Mouse (Mus musculus): ENCODE data around the gene Triobp.

The Triobp gene

DNA sequence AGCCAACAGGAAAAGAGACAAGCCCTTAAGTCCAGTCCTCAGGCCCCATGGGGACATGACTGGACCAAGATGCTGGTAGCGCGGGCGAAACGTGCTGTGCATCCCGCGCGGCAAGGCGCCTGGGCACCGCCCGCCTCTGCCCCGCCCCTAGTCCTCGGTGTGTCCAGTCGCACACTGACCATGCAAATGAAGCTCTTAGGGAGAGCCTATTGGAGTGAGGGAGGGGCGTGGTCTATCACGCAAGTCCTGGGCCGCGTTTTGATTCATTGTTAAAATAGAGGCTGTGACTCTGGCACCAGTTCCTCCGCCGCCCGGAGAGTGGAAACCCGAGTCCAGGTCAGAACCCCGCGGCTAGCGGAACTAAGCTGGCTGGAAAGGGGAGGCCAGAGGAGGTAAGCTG, at the start of gene Triobp:
Gene Triobp (plus strand): TSS at position 68 of the 400 bp plus-strand sequence.
- peak; percentile 86 to 88 for DNase-seq

DNA sequence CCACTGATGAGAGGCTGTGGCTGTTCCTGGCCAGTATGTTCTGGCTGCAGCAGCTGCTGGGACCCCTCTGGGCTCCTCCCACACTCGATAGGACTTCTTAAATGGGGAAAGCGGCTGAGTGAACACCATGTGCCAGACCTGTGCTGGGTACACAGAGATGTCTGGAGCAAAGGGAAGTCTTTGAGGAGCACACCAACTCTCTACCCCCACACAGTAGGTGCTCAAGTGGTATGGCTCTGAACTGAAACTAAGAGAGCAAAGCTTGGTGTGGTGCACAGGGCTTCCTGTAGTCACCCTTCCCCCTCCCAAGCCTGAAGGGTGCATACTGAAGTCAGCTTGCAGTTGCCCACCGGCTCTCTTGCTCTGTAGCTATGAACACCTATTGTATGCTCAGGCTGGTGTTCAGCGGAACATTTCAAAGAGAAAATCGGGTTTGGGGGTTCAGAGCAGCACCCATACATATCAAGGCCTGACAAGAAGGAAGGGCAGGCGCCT, 49.0 kb upstream of the Triobp start:
- no peak for DNase-seq

DNA sequence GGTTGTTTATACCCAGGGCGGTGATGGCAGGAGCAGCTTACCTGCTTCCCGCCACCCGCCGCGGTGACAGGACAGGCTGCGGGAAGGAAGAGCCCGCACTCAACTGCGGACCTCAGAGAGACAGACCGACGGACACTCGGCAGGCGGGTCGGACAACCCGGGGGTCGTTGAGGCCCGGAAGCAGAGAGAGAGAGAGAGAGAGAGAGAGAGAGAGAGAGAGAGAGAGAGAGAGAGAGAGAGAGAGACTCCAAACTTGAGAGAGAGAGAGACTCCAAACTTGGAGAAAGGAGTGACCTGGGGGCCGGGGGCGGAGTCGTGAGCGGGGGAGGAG, 48.1 kb upstream of the Triobp start, which contains the start of gene Gm49510:
Gene Gm49510 (plus strand): TSS at position 259 of the 331 bp plus-strand sequence.
- no peak for DNase-seq

DNA sequence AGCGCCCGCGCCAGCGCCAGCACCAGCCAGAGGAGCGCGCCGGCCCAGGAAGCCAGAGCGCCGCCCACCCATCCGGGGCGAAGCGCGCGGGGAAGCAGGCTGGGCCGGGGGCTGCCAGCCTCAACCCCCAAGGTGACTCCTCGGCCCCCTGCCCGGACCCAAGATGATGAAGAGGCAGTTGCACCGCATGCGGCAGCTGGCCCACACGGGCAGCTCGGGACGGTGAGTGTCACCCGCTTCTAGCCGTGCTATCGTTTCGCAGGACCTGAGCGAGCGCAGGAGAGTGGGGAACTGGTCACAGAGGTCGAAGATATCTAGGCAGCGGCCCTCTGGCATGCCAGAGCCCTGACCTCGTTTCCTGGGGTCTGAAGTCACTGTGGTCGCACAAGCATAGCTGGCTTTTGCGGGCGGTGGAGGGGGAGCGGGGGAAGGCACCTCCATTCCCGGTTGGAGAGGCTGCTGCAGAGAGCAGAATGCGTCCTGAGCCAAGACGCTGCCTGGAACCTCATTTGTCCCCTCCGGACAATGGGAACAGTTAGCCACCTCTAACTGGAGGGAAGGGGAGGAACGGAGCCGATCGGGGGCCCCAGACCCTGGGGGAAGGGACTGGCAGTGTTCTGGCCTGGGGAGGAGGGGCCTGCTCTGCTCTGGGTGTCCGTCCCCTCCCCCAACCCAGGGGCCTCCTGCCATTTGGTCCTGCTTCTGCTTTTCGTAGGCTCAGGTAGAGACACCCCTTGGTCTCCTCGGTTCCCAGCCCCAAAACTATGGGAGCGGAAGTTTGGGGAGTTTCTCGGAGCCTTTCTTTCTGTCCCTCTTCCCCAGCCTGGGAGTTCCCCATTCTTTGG, 47.6 kb upstream of the Triobp start, which contains the start of gene Sh3bp1:
Gene Sh3bp1 (plus strand): TSS at position 29 of the 845 bp plus-strand sequence.
- DNase-seq = peak; percentile 43 to 52

DNA sequence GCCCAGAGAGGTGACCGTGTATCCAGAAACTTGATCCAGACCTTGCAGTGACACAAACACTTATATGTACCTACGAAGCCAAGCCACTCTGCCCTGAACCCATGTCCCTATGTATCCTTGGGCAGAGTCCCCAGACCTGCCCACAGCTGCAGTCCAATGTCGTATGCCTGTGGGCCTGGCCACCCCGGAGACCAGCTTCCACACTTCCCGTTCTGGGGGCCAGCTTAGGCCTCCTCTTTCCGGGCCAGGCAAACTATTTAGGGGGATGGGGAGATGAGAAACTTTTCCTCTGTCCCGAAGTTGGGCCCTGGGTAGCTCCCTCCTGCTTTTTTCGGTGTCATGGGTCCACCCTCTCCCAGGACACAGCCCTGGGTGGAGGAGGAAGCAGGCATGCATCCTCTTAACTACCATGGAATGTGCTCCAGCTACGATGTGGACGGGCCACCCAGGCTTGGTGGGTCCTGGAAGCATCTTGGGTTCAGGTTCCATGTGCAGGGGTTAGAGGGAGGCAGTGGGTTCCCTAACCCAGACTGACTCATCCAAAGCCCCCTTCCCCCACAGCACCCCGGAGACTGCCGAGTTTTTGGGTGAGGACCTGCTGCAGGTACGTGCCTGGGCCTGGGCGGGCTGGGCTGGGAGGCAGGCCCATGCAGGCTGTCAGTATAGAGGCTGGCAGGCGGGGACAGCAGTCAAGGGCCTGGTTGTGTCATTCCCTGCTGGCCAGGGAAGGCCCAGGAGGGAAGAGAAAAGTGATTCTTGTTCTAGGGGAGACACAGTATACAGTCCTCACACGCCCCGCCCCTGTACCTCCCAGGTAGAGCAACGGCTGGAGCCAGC, 46.7 kb upstream of the Triobp start:
- no peak for DNase-seq

DNA sequence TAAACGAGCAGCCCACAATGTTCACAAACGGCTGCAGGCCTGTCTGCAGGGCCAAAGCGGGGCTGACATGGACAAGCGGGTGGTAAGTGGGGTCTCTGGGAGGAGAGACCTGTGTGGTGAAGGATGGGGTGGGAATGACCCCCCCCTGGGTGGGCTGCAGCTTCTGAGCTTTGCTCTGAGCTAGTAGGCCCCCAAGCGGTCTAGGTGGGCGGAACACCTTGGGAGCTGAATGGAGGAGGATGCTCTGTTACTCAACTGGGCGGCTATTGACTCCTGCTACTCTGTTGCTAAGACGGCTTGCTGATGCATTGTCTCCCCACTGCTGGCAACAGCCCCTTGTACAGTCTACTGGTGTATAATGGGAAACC, 46.1 kb upstream of the Triobp start:
- no peak for DNase-seq

DNA sequence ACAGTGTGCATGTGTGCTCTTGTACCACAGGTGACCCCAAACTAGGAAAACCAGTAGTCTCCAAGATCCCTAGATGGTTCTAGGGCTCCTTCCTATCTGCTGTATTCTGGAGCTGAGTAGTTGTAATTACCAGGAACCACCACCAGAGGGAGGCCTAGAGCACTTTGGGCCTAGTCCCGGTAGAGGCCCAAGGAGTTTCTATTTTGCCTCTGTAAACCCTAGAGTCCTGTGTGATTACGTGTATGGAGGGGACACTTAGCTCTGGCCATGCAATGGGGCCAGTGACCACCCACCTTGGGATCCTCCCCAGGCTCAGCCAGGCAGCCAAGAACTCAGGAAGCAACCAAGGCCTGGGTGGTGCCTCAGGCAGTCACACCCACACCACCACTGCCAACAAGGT, 44.3 kb upstream of the Triobp start:
- DNase-seq = peak; percentile 74 to 88

DNA sequence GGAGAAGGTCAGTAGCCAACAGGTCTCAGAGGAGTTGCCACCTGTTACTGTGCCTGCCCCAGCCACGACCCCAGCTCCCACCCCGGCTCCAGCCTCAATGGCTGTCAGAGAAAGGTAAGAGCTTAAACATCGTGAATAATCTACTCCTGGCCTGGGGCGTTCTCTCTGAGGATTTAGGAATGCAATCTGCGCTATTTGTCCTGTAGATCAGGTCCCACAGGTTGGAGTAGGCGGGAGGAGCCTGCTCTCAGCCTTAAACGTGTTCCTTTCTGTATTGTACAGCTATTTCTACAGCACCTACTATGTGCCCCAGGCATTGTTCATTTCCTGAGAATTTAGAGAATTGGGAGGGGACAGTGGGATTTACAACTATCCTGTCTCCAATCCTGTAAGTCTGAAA, 39.1 kb upstream of the Triobp start:
- no peak for DNase-seq

DNA sequence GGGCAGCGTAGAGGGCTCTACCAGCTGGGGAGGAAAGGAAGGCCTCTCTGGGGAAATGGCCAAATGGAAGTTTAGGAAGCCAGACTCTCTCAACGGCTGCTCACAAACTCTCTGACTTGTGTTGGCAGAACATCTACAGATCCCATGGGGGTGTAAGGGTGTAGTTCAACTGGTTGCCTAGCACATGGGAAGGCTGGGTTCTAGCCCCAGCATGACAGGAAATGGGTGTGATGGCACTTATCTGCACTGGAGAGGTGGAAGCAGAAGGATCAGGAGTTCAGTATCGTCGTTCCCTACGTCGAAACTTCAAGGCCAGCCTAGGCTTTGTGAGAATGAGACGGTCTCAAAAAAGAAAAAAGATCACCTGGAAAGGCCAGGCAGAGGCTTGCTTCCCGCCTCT, 38.5 kb upstream of the Triobp start:
- DNase-seq = no peak

DNA sequence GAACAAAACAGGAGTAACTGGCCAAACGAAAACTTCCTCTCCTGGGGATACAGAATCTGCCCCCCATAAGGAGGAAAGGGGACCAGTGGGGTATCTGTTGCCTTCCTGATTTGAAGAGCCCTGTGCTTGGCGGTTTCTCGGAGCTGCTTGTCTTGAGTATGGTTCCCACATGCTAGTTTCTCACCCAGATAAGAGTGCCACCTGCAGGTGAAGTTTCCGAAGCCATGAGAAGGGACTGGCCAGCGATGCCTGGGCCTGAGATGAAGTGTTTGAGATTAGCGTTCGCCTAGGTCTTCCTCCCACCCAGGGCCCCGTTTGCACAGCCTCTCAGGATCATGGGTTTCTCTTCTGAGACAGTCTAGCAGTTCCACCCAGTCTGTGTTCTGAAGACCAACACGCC, 35.5 kb upstream of the Triobp start:
- DNase-seq = peak in 1 of 2 experiments; percentile 51

DNA sequence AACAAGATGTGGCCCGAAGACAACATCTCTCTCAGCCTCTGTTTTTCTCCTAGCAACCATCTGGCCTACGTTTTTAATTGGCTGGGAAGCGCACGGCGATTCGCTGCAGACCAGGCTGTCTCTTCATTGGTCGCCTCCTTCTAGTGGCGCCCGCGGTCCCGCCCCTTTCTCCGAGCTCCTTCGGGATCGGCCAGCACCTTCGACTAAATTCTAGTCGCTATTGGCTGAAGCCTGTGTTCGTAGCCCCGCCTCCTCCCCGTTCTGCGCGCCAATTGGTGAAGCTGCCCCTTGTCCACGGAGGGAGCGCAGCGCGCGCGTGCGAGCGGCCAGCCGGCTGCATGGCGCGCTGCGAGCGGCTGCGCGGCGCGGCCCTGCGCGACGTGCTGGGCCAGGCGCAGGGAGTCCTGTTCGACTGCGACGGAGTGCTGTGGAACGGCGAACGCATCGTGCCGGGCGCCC, 33.9 kb upstream of the Triobp start, which contains the start of gene Pdxp:
Gene Pdxp (plus strand): TSS at position 288 of the 459 bp plus-strand sequence.
- DNase-seq = peak; percentile 90 to 92

DNA sequence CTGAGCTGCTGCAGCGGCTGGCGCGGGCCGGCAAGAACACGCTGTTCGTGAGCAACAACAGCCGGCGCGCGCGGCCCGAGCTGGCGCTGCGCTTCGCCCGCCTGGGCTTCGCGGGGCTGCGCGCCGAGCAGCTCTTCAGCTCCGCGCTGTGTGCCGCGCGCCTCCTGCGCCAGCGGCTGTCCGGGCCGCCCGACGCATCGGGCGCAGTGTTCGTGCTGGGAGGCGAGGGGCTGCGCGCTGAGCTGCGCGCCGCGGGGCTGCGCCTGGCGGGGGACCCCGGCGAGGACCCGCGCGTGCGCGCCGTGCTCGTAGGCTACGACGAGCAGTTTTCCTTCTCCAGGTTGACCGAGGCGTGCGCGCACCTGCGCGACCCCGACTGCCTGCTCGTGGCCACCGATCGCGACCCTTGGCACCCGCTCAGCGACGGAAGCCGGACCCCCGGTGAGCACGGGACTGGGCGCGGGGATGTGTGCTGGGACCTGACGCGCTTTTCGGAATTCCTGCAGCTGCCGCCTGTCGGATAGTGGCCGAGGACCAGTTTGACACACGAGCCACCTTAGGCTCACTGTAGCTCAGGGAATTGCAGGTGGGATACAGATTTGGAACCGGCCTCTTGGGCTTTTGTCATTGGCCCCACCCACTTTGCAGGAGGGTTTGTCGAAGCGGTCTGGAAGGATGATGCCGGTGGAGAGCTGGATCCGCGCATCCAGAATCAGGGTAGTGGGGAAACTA, 33.3 kb upstream of the Triobp start:
- no peak for DNase-seq

DNA sequence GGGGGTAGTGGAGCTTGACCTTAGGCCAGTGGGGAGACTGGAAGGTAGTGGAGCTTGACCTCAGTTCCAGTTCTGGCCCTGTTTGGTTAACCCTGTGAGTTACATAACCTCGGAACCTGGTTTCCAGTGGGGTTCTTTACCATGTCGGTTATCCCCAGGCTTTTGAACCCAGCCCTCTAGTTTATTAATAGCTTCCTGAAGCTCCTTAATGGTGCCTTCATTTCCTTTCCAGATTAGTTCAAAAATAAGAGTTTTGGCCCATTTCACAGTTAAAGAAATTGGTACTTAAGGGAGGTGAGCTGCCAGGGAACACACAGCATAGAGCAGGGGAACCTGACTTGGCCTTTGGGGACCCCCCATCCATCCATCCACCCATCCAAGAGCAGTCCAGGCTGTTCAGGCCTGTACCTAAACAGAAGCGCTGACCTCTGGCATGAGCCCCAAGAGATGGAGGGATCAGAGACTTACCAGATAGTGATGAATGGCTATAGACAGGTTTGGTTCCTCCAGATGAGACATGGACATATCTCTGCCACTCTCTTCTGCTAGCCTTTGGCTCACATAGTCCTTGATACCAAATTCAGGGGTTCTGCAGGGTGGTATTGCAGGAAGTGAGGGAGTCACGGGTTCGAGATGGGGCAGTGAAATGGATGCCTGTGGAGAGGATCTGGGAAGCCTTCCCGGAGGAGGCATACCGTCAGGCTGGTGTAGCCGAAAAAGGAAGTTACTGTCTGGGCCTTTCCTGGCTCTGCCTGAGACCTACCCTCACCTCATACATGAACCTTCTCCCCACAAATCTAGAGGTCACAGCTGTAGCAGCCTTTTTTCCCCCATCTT, 32.5 kb upstream of the Triobp start:
- DNase-seq = no peak

DNA sequence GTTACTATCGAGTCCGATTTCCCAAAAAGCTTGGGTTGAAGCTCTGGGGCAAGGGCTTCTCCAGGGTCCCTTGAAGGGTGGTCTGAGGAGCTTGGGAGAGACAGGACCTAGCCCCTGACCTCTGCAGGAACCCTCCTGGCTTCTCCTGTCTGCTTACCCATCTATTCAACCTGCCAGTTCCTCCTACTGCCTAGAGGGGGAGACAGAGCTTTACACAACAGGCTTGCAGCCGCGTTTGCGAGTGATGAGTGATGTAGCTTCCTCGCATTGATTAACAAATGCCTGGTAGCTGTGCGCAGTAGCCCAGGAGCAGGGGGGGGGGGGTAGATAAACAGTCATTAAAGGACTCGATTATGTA, 31.9 kb upstream of the Triobp start:
- DNase-seq = peak; percentile 69 to 75

DNA sequence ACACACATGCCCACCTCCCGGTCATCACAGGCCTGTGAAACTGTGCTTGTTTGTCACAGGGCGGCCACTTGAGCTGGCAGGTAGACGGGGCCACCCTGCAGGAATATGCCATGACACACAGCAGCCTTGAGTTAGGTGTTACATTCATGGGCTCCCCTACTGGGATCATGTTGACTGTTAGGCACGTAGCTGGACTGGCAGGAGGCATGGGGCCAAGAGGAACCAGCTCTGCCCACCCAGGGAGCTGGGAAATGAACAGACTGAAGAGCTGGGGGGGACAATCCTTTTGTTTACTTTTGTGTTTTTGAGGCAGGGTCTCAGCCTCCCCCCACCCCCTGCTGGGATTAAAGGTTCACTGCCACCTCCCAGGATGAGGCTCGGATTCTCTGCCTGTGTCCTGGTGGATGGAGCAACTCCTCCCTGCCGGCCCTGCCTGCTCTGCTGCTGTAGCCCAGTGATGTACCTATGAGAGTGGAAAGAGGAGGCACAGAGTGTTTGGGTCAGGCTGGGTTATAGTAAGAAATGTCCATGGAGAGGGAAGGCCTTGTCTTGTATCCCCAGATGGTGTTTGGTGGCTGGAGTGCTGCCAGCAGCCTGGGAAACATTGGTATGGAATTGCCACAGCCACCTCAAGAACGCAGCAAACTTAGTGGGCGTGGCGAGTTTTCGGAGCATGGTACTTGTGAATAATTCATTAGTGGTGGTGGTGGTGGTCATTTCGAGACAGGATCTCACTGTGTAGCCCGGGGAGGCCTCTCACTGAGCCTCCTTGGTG, 31.3 kb upstream of the Triobp start:
- no peak for DNase-seq

DNA sequence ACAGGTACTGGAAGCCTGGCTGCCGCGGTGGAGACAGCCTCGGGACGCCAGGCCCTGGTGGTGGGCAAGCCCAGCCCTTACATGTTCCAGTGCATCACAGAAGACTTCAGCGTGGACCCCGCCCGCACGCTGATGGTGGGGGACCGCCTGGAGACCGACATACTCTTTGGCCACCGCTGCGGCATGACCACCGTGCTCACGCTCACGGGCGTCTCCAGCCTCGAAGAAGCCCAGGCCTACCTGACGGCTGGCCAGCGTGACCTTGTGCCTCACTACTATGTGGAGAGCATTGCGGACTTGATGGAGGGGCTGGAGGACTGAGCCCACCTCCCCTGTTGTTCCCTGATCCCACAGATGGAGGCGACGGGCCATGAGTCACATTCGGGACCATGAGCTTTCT, 29.4 kb upstream of the Triobp start:
- DNase-seq = no peak

DNA sequence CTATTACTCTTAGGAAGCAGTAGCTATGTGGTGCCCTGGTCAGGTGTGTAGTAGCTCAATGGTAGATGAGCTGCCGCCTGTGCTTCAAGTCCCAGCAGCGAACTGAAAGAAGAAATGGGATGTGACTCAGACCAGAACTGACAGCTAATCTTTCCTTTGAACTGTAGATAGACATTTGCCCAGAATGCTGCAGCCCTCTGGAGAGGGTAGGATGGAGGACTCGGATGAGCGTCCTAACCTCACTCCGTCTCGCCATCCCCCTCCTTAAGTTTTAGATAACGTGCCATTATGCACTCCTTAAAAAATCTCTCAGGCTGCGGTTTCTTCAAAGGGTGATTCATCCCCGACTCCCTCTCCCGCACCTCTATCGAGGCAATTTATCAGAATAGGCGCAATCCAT, 27.6 kb upstream of the Triobp start:
- DNase-seq = no peak

DNA sequence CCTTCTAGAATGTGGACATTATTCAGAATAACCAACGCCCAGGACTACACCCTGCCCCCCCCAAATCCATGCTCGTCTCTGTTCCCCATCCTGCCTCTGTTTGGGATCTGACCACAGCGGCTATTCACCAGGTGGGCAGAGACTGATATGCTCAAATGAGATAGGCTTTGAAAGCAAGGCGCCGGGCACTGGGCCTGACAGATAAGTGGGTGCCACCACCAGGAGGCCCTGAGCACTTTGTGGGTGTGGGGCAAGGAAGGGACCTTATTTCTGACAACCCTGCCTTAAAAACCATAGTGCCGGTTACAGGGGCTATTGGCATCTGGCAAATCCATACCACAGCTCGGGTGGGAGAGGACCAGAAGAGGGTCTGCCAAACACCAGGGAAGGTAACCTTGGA, 24.8 kb upstream of the Triobp start:
- DNase-seq = no peak

DNA sequence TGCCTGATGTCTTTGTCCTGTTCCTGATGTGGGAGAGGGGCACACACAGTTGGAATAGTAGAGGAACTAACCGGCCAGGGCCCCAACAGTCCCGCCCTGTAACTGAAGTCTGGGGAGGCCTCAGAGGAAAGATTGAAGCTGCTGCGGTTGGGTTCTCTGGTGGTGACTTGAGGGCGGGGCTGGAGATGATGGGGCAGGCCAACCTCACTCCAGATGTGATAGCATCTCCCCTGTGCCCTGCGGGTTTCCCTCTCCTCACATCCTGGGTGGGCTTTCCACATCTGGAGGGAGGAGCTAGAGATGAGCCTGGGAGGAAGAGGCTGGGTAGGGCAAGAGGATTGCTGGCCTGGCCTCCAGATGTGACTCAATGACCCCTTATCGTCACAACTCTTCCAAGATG, 23.9 kb upstream of the Triobp start:
- DNase-seq = no peak

DNA sequence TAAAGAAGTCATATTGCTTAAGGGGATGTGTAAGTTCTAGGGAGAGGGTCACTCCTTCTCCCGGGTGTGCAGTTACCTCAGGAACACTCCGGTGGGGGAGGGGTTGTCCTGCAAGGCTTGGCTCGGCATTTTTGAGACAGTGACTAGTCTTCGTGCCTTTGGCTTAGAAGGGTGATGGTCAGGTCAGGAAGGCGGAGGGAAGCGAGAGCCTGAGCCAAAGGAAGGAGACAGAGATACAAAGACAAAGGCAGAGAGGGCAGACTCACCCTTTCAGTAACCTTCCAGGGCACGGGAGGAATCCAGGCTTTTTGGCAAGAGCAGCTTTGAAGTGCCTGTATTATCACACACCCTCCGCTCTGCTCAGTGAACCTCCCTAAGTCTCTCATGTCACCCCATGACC, 22.4 kb upstream of the Triobp start:
- peak; percentile 39 to 55 for DNase-seq
